ENCODE assay signal across 9 mouse cellular contexts in genomic region chr7:31002650-31003049, GRCm38 (mm10). TPM values are rescaled to one million over a fixed set of nuclear protein-coding genes. Genes with fewer than 3 reads are reported as not detected.
DNase-seq lines count a peak whose midpoint lies in the region; ATAC-seq and TF ChIP-seq lines count a peak whose summit lies in the region.
"Had no signal": no experiment of that assay in that cellular context is flagged by ENCODE, and none has a peak within 500 bp of the region (broad histone marks: within the 10 kb centered on the region; RNA-seq: fewer than 3 reads in every experiment).

No protein-coding gene starts in this region.

- H3K4me2 ChIP-seq in heart, embryonic 12.5 days, result no peak overlapping the region
- peak overlapping the region; percentile 27 for H3K4me2 ChIP-seq in liver, postnatal 0 days (ENCODE audit: low read depth, low read length)
- no peak overlapping the region for H3K4me2 ChIP-seq in hindbrain, postnatal 0 days (ENCODE audit: low read depth, low read length)
- H3K4me2 ChIP-seq in midbrain, embryonic 15.5 days, result no peak overlapping the region
- H3K4me2 ChIP-seq: embryonic facial prominence, embryonic 13.5 days had no signal

- no peak; the same call in none of the 2 replicates for TF ChIP-seq POLR2A in spleen, adult 2 months (IDR thresholded peaks at IDR 0.05; ENCODE audit: low read depth, low read length)

- WGBS in heart, embryonic 12.5 days, result 42% methylated on average over 8 of the region's 8 CpGs
- 24% methylated on average over 8 of the region's 8 CpGs for WGBS in liver, postnatal 0 days (ENCODE audit: insufficient replicate concordance)
- 5% methylated on average over 8 of the region's 8 CpGs for WGBS in spleen, adult 2 months
- 88% methylated on average over 8 of the region's 8 CpGs for WGBS in hindbrain, postnatal 0 days
- WGBS in midbrain, embryonic 15.5 days, result 88% methylated on average over 8 of the region's 8 CpGs

- peak; percentile 9 for DNase-seq in NIH3T3 (ENCODE audit: low read depth)
- peak; percentile 34 for DNase-seq in liver, postnatal 0 days
- peak; percentile 60 to 68 for DNase-seq in spleen, adult 2 months (ENCODE audit: low read depth in 1 of 2, low spot score in 2 of 2)
- DNase-seq in frontal cortex, postnatal 36 days (ENCODE audit: low spot score in 2 of 2), result no peak
- DNase-seq in left cerebral cortex, adult 9 months (ENCODE audit: low spot score in 2 of 2), result no peak
- no peak for DNase-seq in hindbrain, postnatal 0 days (ENCODE audit: low spot score)

- peak; percentile 61 for ATAC-seq in heart, embryonic 12.5 days (ENCODE audit: insufficient number of reproducible peaks, low FRiP score)
- peak; percentile 76 for ATAC-seq in liver, postnatal 0 days
- ATAC-seq in hindbrain, postnatal 0 days, result no peak
- no peak for ATAC-seq in midbrain, embryonic 15.5 days (replicated peaks)

- no peaks in the 10 kb centered on the region for H3K27me3 ChIP-seq in heart, embryonic 12.5 days (replicated peaks)
- H3K27me3 ChIP-seq in liver, postnatal 0 days (ENCODE audit: insufficient read depth, low read length), result no peaks in the 10 kb centered on the region
- H3K27me3 ChIP-seq in spleen, adult 2 months (ENCODE audit: control insufficient read depth, insufficient read depth, low read length), result no peaks in the 10 kb centered on the region
- H3K27me3 ChIP-seq in hindbrain, postnatal 0 days (ENCODE audit: insufficient read depth, low read length), result no peaks in the 10 kb centered on the region
- no peaks in the 10 kb centered on the region for H3K27me3 ChIP-seq in midbrain, embryonic 15.5 days (replicated peaks)
- H3K27me3 ChIP-seq: embryonic facial prominence, embryonic 13.5 days had no signal

- no peak overlapping the region for H3K9ac ChIP-seq in heart, embryonic 12.5 days
- no peak overlapping the region for H3K9ac ChIP-seq in liver, postnatal 0 days (replicated peaks)
- no peak overlapping the region for H3K9ac ChIP-seq in hindbrain, postnatal 0 days (replicated peaks; ENCODE audit: low read length)
- H3K9ac ChIP-seq in midbrain, embryonic 15.5 days, result no peak overlapping the region
- H3K9ac ChIP-seq: embryonic facial prominence, embryonic 13.5 days had no signal

- peaks cover 23% of the 10 kb centered on the region for H3K4me1 ChIP-seq in heart, embryonic 12.5 days (replicated peaks)
- peaks cover 21% of the 10 kb centered on the region for H3K4me1 ChIP-seq in liver, postnatal 0 days (ENCODE audit: insufficient read depth)
- peaks cover 27% of the 10 kb centered on the region for H3K4me1 ChIP-seq in spleen, adult 2 months (ENCODE audit: control insufficient read depth, insufficient read depth, insufficient read length)
- H3K4me1 ChIP-seq in hindbrain, postnatal 0 days (ENCODE audit: insufficient read depth, low read length), result no peaks in the 10 kb centered on the region
- no peaks in the 10 kb centered on the region for H3K4me1 ChIP-seq in midbrain, embryonic 15.5 days

- TF ChIP-seq EP300 in liver, postnatal 0 days (IDR thresholded peaks at IDR 0.05; ENCODE audit: low read depth), result peak; percentile 71; the same call in 1 of the 2 replicates

- H3K4me3 ChIP-seq in heart, embryonic 12.5 days, result no peak overlapping the region
- H3K4me3 ChIP-seq in liver, postnatal 0 days (ENCODE audit: low read depth, low read length), result no peak overlapping the region
- no peak overlapping the region for H3K4me3 ChIP-seq in spleen, adult 2 months (ENCODE audit: extremely low read depth, insufficient read depth, insufficient read length)
- H3K4me3 ChIP-seq in hindbrain, postnatal 0 days (ENCODE audit: low read length), result no peak overlapping the region
- H3K4me3 ChIP-seq in midbrain, embryonic 15.5 days, result no peak overlapping the region
- H3K4me3 ChIP-seq: embryonic facial prominence, embryonic 13.5 days had no signal

- no peak overlapping the region for H3K27ac ChIP-seq in heart, embryonic 12.5 days (ENCODE audit: poor library complexity, severe bottlenecking)
- peak overlapping the region; percentile 65 for H3K27ac ChIP-seq in liver, postnatal 0 days (ENCODE audit: low read depth)
- H3K27ac ChIP-seq in spleen, adult 2 months (ENCODE audit: insufficient read depth, low read length), result peak overlapping the region; percentile 93
- no peak overlapping the region for H3K27ac ChIP-seq in hindbrain, postnatal 0 days
- H3K27ac ChIP-seq in midbrain, embryonic 15.5 days, result no peak overlapping the region
- H3K27ac ChIP-seq: embryonic facial prominence, embryonic 13.5 days had no signal

- TF ChIP-seq CTCF in liver, postnatal 0 days (IDR thresholded peaks at IDR 0.05; ENCODE audit: low read depth), result no peak
- no peak for TF ChIP-seq CTCF in spleen, adult 2 months (IDR thresholded peaks at IDR 0.05; ENCODE audit: extremely low read depth, insufficient read depth, insufficient read length, insufficient replicate concordance)
- TF ChIP-seq CTCF in hindbrain, postnatal 0 days (IDR thresholded peaks at IDR 0.05; ENCODE audit: low read depth), result no peak

- H3K36me3 ChIP-seq in heart, embryonic 12.5 days, result no peaks in the 10 kb centered on the region
- no peaks in the 10 kb centered on the region for H3K36me3 ChIP-seq in liver, postnatal 0 days (replicated peaks; ENCODE audit: insufficient read depth, low read length)
- H3K36me3 ChIP-seq in spleen, adult 2 months (ENCODE audit: control insufficient read depth, insufficient read depth, low read length), result no peaks in the 10 kb centered on the region
- no peaks in the 10 kb centered on the region for H3K36me3 ChIP-seq in hindbrain, postnatal 0 days (ENCODE audit: insufficient read depth, low read length)
- no peaks in the 10 kb centered on the region for H3K36me3 ChIP-seq in midbrain, embryonic 15.5 days (replicated peaks)
- H3K36me3 ChIP-seq: embryonic facial prominence, embryonic 13.5 days had no signal

- no peaks in the 10 kb centered on the region for H3K9me3 ChIP-seq in heart, embryonic 12.5 days (replicated peaks)
- peaks cover 2% of the 10 kb centered on the region; the same call in 1 of the 2 replicates for H3K9me3 ChIP-seq in liver, postnatal 0 days (ENCODE audit: low read length)
- H3K9me3 ChIP-seq in hindbrain, postnatal 0 days (ENCODE audit: low read length), result no peaks in the 10 kb centered on the region
- H3K9me3 ChIP-seq in midbrain, embryonic 15.5 days, result no peaks in the 10 kb centered on the region
- H3K9me3 ChIP-seq: embryonic facial prominence, embryonic 13.5 days had no signal

RNA-seq across cellular contexts. Expression of gene Fam187b, which starts 29.1 kb away (rescaled TPM):
- 0.53 and 0.60 TPM in 2 replicates for polyA plus RNA-seq in heart, embryonic 12.5 days (2016; fragmentation: Nextera tagmentation; extraction: Ambion mirVana)
- 4.0 and 5.0 TPM in 2 replicates for polyA plus RNA-seq in liver, postnatal 0 days (2015; fragmentation: Nextera tagmentation; extraction: Ambion mirVana)
- polyA plus RNA-seq in spleen, adult 2 months (2012; rRNA removed), result 0.35 and 0.63 TPM in 2 replicates
- 0.16 and 2.0 TPM in 2 replicates for total RNA-seq in hindbrain, postnatal 0 days (2014; rRNA removed)
- 0.77 and 0.89 TPM in 2 replicates for polyA plus RNA-seq in hindbrain, postnatal 0 days (2015; fragmentation: Nextera tagmentation; extraction: Ambion mirVana)
- 0.23 and 0.68 TPM in 2 replicates for polyA plus RNA-seq in midbrain, embryonic 15.5 days (2015; fragmentation: Nextera tagmentation; extraction: Ambion mirVana)

RNA-seq across cellular contexts. Expression of gene Lsr, which starts 29.4 kb away (rescaled TPM):
- 13.1 and 13.8 TPM in 2 replicates for polyA plus RNA-seq in heart, embryonic 12.5 days (2016; fragmentation: Nextera tagmentation; extraction: Ambion mirVana)
- polyA plus RNA-seq in liver, postnatal 0 days (2015; fragmentation: Nextera tagmentation; extraction: Ambion mirVana), result 28.2 and 33.7 TPM in 2 replicates
- 7.5 and 9.4 TPM in 2 replicates for polyA plus RNA-seq in spleen, adult 2 months (2012; rRNA removed)
- total RNA-seq in hindbrain, postnatal 0 days (2014; rRNA removed), result 22.8 and 28.8 TPM in 2 replicates
- polyA plus RNA-seq in hindbrain, postnatal 0 days (2015; fragmentation: Nextera tagmentation; extraction: Ambion mirVana), result 25.3 and 25.5 TPM in 2 replicates
- 21.7 and 24.3 TPM in 2 replicates for polyA plus RNA-seq in midbrain, embryonic 15.5 days (2015; fragmentation: Nextera tagmentation; extraction: Ambion mirVana)

RNA-seq across cellular contexts. Expression of gene Fxyd5, which starts 39.6 kb away (rescaled TPM):
- polyA plus RNA-seq in heart, embryonic 12.5 days (2016; fragmentation: Nextera tagmentation; extraction: Ambion mirVana), result 34.8 and 37.3 TPM in 2 replicates
- polyA plus RNA-seq in liver, postnatal 0 days (2015; fragmentation: Nextera tagmentation; extraction: Ambion mirVana), result 25.8 and 29.4 TPM in 2 replicates
- polyA plus RNA-seq in spleen, adult 2 months (2012; rRNA removed), result 168 and 181 TPM in 2 replicates
- 15.3 and 22.1 TPM in 2 replicates for total RNA-seq in hindbrain, postnatal 0 days (2014; rRNA removed)
- polyA plus RNA-seq in hindbrain, postnatal 0 days (2015; fragmentation: Nextera tagmentation; extraction: Ambion mirVana), result 33.3 and 35.3 TPM in 2 replicates
- 24.8 and 26.8 TPM in 2 replicates for polyA plus RNA-seq in midbrain, embryonic 15.5 days (2015; fragmentation: Nextera tagmentation; extraction: Ambion mirVana)

RNA-seq across cellular contexts. Expression of gene Usf2, which starts 46.0 kb away (rescaled TPM):
- 18.4 and 22.5 TPM in 2 replicates for polyA plus RNA-seq in heart, embryonic 12.5 days (2016; fragmentation: Nextera tagmentation; extraction: Ambion mirVana)
- 11.6 and 12.0 TPM in 2 replicates for polyA plus RNA-seq in liver, postnatal 0 days (2015; fragmentation: Nextera tagmentation; extraction: Ambion mirVana)
- polyA plus RNA-seq in spleen, adult 2 months (2012; rRNA removed), result 151 and 196 TPM in 2 replicates
- total RNA-seq in hindbrain, postnatal 0 days (2014; rRNA removed), result 103 and 114 TPM in 2 replicates
- polyA plus RNA-seq in hindbrain, postnatal 0 days (2015; fragmentation: Nextera tagmentation; extraction: Ambion mirVana), result 27.1 and 28.0 TPM in 2 replicates
- polyA plus RNA-seq in midbrain, embryonic 15.5 days (2015; fragmentation: Nextera tagmentation; extraction: Ambion mirVana), result 32.3 and 32.6 TPM in 2 replicates

RNA-seq across cellular contexts. Expression of gene Fxyd7, which starts 48.6 kb away (rescaled TPM):
- 1.4 and 1.7 TPM in 2 replicates for polyA plus RNA-seq in heart, embryonic 12.5 days (2016; fragmentation: Nextera tagmentation; extraction: Ambion mirVana)
- polyA plus RNA-seq in liver, postnatal 0 days (2015; fragmentation: Nextera tagmentation; extraction: Ambion mirVana), result 0.16 TPM in 1 of 2 replicates, not detected in the other
- polyA plus RNA-seq in spleen, adult 2 months (2012; rRNA removed), result 1.1 and 1.2 TPM in 2 replicates
- total RNA-seq in hindbrain, postnatal 0 days (2014; rRNA removed), result 234 and 282 TPM in 2 replicates
- polyA plus RNA-seq in hindbrain, postnatal 0 days (2015; fragmentation: Nextera tagmentation; extraction: Ambion mirVana), result 466 and 477 TPM in 2 replicates
- polyA plus RNA-seq in midbrain, embryonic 15.5 days (2015; fragmentation: Nextera tagmentation; extraction: Ambion mirVana), result 174 and 186 TPM in 2 replicates

Comparison
In these comparisons a context has a peak if more than half of its experiments do, and no peak if none do; other contexts are left out.
1. DNase-seq: peak in NIH3T3 (single experiment), liver, postnatal 0 days (single experiment) and spleen, adult 2 months (2 of 2); none in frontal cortex, postnatal 36 days (0 of 2), left cerebral cortex, adult 9 months (0 of 2) and hindbrain, postnatal 0 days (single experiment).
2. ATAC-seq: peak in heart, embryonic 12.5 days (single experiment) and liver, postnatal 0 days (single experiment); none in hindbrain, postnatal 0 days (single experiment) and midbrain, embryonic 15.5 days (single experiment).
3. H3K27ac ChIP-seq: peak in liver, postnatal 0 days (single experiment) and spleen, adult 2 months (single experiment); none in heart, embryonic 12.5 days (single experiment), hindbrain, postnatal 0 days (single experiment) and midbrain, embryonic 15.5 days (single experiment).